Mouse (Mus musculus) spleen, adult 2 months (tissue): ENCODE data around the gene Hnrnpc. TPM values are rescaled to one million over a fixed set of nuclear protein-coding genes. Genes with fewer than 3 reads are reported as not detected.

Experiments
- DNase-seq, 2 experiments: peaks; one replicate each; pipeline versions ENCODE4 v3.0.0 to v3.0.0-alpha.2; 2012 to 2021; ENCODE audit warnings: low spot score in 2 of 2, low read depth in 1 of 2
- H3K27ac ChIP-seq: fragments of 200-500 bp; 2 replicates; pipeline ENCODE4 v1.5.1; 2012; ENCODE audit warnings: low read length, inconsistent platforms; ENCODE audit not compliant: insufficient read depth
- H3K27me3 ChIP-seq: fragments of 200-500 bp; 2 replicates; pipeline ENCODE4 v1.6.1; 2012; ENCODE audit warnings: mild to moderate bottlenecking, moderate library complexity, low read length, inconsistent platforms; ENCODE audit not compliant: control insufficient read depth, insufficient read depth
- H3K36me3 ChIP-seq: fragments of 200-500 bp; 2 replicates; pipeline ENCODE4 v1.6.1; 2012; ENCODE audit warnings: mild to moderate bottlenecking, low read length, inconsistent platforms; ENCODE audit not compliant: control insufficient read depth, insufficient read depth
- H3K4me1 ChIP-seq: fragments of 200-500 bp; 2 replicates; pipeline ENCODE4 v1.6.1; 2011; ENCODE audit warnings: inconsistent platforms; ENCODE audit not compliant: control insufficient read depth, insufficient read depth, insufficient read length
- H3K4me3 ChIP-seq: fragments of 200-500 bp; 2 replicates; pipeline ENCODE4 v1.5.1; 2011; ENCODE audit warnings: mild to moderate bottlenecking, inconsistent platforms; ENCODE audit not compliant: insufficient read depth, insufficient read length; ENCODE audit errors: extremely low read depth
- CTCF ChIP-seq: fragments of 200-500 bp; IDR thresholded peaks from 2 replicates; pipeline ENCODE4 v1.5.1; 2011; ENCODE audit warnings: mild to moderate bottlenecking, inconsistent platforms; ENCODE audit not compliant: insufficient read depth, insufficient read length, insufficient replicate concordance; ENCODE audit errors: extremely low read depth
- POLR2A ChIP-seq: fragments of 200-500 bp; IDR thresholded peaks from 2 replicates; pipeline ENCODE4 v1.6.1; 2011; ENCODE audit warnings: low read depth, low read length, inconsistent platforms
- WGBS: fragments of 180-500 bp; shearing (Covaris S2); methylation state at CpG from one replicate; pipeline ENCODE4 v1.1.7; 2018; 5-methylcytosine and 5-hydroxymethylcytosine counted together
- polyA plus RNA-seq: library from polyadenylated mRNA; depleted of rRNA; stranded (reverse); fragments of >200 nt; gene quantifications from 2 replicates; pipeline ENCODE4 v1.2.3, GENCODE M21; 2012

Hnrnpc gene
- polyA plus RNA-seq, 1 experiment = 57.3 TPM

DNA sequence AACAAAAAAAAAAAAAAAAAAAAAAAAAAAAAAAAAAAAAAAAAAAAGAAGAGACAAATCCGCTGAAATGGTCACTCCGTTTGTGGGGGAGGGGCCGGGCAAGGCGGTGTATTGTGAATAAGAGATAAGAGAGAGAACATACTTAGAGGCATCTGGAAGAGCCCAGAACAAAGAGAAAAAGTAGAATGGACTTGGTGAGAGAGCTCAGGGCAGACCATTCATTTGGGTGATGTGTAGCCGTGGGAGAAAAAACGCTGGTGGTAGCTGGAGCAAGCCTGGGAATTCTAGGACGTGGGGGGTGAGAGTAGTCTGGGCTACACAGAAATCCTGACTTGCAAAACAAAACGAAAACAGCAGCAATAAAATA, 14.6 kb upstream of the Hnrnpc start:
- Histone ChIP-seq H3K36me3 (no peaks in the 10 kb centered on the region), H3K4me3 (no peak overlapping the region), H3K4me1 (no peaks in the 10 kb centered on the region), H3K27ac (no peak overlapping the region), H3K27me3 (no peaks in the 10 kb centered on the region)
- WGBS = 59% methylated on average over 8 of the region's 8 CpGs
- no peak for DNase-seq
- no peak for TF ChIP-seq CTCF
- no peak for TF ChIP-seq POLR2A

- 95% methylated on average over 5 of the region's 5 CpGs for WGBS
- DNase-seq = no peak
- Histone ChIP-seq H3K36me3 (no peaks in the 10 kb centered on the region), H3K27me3 (no peaks in the 10 kb centered on the region), H3K27ac (no peak overlapping the region), H3K4me1 (no peaks in the 10 kb centered on the region), H3K4me3 (no peak overlapping the region)
- TF ChIP-seq CTCF (no peak), POLR2A (no peak)
Measured at GRCm38 (mm10) chr14:52117241-52117640, 13.4 kb upstream of the Hnrnpc start.

GRCm38 (mm10) chr14:52114101-52114500, 10.3 kb upstream of the Hnrnpc start:
- no peak for TF ChIP-seq CTCF
- no peak for TF ChIP-seq POLR2A
- DNase-seq = no peak
- H3K27me3 ChIP-seq = no peaks in the 10 kb centered on the region
- no peaks in the 10 kb centered on the region for H3K4me1 ChIP-seq
- 63% methylated on average over 1 of the region's 1 CpGs for WGBS
- no peaks in the 10 kb centered on the region for H3K36me3 ChIP-seq
- no peak overlapping the region for H3K27ac ChIP-seq
- H3K4me3 ChIP-seq = no peak overlapping the region

- Histone ChIP-seq H3K36me3 (no peaks in the 10 kb centered on the region), H3K27ac (no peak within 1 kb of the TSS), H3K4me1 (no peaks in the 10 kb centered on the region), H3K27me3 (no peaks in the 10 kb centered on the region), H3K4me3 (no peak within 1 kb of the TSS)
- DNase-seq = no peak
- TF ChIP-seq POLR2A (no peak), CTCF (no peak)
- 90% methylated on average over 4 of the region's 4 CpGs for WGBS
Measured at GRCm38 (mm10) chr14:52110346-52110745, 6.5 kb upstream of the Hnrnpc start, which contains the start of gene Rpgrip1. Gene Rpgrip1 (plus strand): TSS chr14:52110704.

DNA sequence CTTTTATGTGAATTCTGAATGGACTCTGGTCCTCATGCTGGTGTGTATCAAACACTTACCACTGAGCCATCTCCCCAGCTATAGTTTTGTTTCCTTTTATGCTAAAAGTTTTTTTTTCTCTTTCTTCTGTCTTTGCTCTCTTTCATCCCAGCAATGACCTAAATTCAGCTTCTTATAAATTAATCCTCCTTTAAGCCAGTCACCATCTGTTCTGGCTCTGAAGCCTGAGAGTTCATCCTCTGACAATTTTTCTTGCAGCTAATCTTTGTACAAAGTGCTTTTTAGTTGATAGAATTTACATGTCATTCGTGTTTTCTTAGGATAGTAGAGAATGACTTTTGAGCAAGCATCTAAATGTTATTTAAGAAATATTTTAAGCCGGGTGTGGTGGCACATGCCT, 4.2 kb upstream of the Hnrnpc start:
- H3K27ac ChIP-seq = no peak overlapping the region
- 94% methylated on average over 2 of the region's 2 CpGs for WGBS
- no peaks in the 10 kb centered on the region for H3K36me3 ChIP-seq
- no peaks in the 10 kb centered on the region for H3K27me3 ChIP-seq
- no peak overlapping the region for H3K4me3 ChIP-seq
- no peak for DNase-seq
- H3K4me1 ChIP-seq = no peaks in the 10 kb centered on the region
- TF ChIP-seq POLR2A = no peak
- no peak for TF ChIP-seq CTCF

DNA sequence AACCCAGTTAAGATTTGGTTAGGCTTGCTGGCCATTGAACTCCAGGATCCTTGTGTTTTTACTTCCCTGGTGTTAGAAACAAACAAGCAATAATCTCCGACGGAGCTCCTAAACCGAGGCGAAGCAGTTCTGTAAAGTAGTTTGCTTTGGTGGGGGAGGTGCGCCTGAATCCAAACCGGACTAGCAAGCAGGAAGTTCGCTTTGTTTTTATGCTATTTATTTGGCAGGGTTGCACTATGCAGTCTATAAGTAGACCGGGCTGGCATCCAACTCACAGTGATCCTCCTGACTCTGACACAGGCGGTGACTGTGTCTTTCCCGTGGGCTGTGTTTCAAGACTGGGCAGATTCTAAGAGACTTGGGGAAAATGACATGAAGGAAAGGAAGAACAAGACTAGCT, 2.9 kb upstream of the Hnrnpc start:
- TF ChIP-seq CTCF (no peak), POLR2A (no peak)
- Histone ChIP-seq H3K27me3 (no peaks in the 10 kb centered on the region), H3K36me3 (no peaks in the 10 kb centered on the region), H3K27ac (peak overlapping the region; percentile 7), H3K4me1 (no peaks in the 10 kb centered on the region), H3K4me3 (no peak overlapping the region)
- 24% methylated on average over 10 of the region's 10 CpGs for WGBS
- peak in 1 of 2 experiments; percentile 13 for DNase-seq

GRCm38 (mm10) chr14:52105308-52105707, 1.5 kb upstream of the Hnrnpc start:
- 91% methylated on average over 2 of the region's 2 CpGs for WGBS
- no peak for TF ChIP-seq CTCF
- no peak for TF ChIP-seq POLR2A
- 0 out of 2 replicates have a peak, but pooled peaks cover 1% of the 10 kb centered on the region for H3K36me3 ChIP-seq
- DNase-seq = no peak
- no peak overlapping the region for H3K4me3 ChIP-seq
- peaks cover 4% of the 10 kb centered on the region for H3K4me1 ChIP-seq
- no peaks in the 10 kb centered on the region for H3K27me3 ChIP-seq
- no peak overlapping the region for H3K27ac ChIP-seq
